Mouse (Mus musculus): ENCODE results near the gene Efcab12. TPM values are rescaled to one million over a fixed set of nuclear protein-coding genes. Genes with fewer than 3 reads are reported as not detected.

The Efcab12 gene
- polyA plus RNA-seq, 1 experiment from 2014 or later: 0.06 TPM

DNA sequence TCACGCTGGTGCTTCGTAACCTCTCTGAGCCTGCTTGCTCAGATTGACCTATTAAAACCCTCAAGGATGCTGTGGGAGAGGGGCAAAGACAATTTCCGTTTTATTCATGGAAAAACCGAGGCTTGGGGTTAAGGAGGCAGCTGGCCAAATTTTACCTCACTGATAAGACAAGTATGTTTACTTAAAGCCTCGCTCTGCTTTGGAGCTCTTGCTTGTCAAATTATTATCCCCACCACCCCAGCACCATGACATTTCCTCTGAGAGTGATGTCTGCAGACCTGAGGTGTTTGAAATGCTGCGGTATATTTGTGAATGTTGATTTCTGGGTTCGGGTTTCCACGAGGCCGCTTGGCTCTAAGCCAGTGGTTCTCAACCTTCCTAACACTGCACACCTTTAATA is 61.8 kb downstream of the Efcab12 start:
- H3K36me3 ChIP-seq (replicated peaks): no peaks in the 10 kb centered on the region; the same call in 1 of the 2 replicates
- H3K27ac ChIP-seq (replicated peaks): no peak overlapping the region
- WGBS (ENCODE audit: insufficient replicate concordance): 48% methylated on average over 9 of the region's 9 CpGs
- H3K9ac ChIP-seq: no peak overlapping the region
- no peak for ATAC-seq (ENCODE audit: insufficient read depth)
- H3K27me3 ChIP-seq: no peaks in the 10 kb centered on the region
- peak overlapping the region; percentile 83; the same call in 1 of the 2 replicates for H3K4me2 ChIP-seq
- no peak overlapping the region for H3K4me3 ChIP-seq (replicated peaks)
- peaks cover 28% of the 10 kb centered on the region for H3K4me1 ChIP-seq (replicated peaks)
- H3K9me3 ChIP-seq (replicated peaks): no peaks in the 10 kb centered on the region

DNA sequence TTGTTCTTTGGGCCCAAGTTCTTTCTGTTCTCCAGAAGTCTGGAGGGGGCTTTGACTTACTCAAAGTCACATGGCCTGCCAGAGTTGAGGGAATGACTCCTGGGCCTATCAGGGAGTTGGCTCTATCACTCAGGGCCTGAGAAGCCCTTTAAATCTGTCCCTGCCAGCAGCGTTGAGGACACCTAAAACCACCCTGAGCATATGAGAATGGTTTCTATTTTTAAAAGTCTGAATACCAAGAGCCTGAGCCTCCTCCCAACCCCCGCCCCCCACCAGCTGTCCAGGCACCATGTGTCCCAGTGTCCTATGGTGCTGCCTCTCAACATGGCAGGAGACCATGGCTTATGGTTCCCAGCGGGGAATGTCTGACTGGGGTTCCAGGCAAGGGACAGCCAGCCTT is 62.4 kb downstream of the Efcab12 start:
- Histone ChIP-seq H3K36me3 (replicated peaks) (no peaks in the 10 kb centered on the region; the same call in 1 of the 2 replicates), H3K27ac (replicated peaks) (no peak overlapping the region), H3K9ac (no peak overlapping the region), H3K9me3 (replicated peaks) (no peaks in the 10 kb centered on the region), H3K4me3 (replicated peaks) (no peak overlapping the region), H3K4me2 (peak overlapping the region; percentile 83; the same call in 1 of the 2 replicates), H3K4me1 (replicated peaks) (peaks cover 28% of the 10 kb centered on the region), H3K27me3 (no peaks in the 10 kb centered on the region)
- no peak for ATAC-seq (ENCODE audit: insufficient read depth)
- WGBS (ENCODE audit: insufficient replicate concordance): 49% methylated on average over 3 of the region's 3 CpGs

DNA sequence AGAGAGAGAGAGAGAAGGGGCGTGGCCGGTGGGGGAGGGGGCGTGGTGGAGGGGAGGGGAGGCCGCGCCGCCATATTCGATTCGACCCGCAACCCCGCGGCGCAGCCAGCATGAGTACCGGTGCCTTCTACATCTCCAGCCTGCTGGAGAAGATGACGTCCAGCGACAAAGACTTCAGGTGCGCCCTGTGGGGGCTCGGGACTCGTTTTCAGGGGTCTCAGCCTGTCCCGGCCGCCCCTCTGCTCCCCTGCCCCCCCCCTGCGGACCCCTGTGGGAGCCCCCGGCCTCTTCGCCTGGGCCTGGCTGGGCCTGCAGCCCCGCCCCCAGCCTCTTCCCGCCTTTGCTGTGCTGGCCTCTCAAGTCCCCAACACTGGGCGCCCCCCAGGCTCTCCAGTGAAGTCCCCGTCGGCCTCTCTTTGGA is 63.7 kb downstream of the Efcab12 start, which contains the start of gene Cand2:
Gene Cand2 (plus strand): TSS at position 38 of the 421 bp plus-strand sequence.
- peak; percentile 57 for ATAC-seq (ENCODE audit: insufficient read depth)
- H3K27ac ChIP-seq (replicated peaks): no peak within 1 kb of the TSS; the same call in 1 of the 2 replicates

DNA sequence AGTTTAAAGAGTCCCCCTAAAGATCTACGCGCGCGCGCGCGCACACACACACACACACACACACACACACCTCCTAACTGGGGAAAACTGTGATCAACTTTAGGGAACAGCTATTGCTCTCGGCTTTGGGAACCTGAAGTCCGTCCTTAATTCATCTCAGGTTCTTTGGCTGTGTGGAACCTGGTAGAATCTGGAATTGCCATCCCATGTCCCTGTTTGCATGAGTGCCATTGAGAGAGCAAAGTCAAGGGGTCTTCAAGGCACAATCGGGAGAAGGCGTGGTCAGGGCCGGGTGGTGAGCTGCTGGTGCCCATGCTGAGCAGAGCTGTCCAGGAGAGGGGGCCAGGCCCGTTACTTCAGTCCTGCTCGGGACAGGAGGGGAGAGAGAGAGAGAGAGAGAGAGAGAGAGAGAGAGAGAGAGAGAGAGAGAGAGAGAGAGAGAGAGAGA is 64.2 kb downstream of the Efcab12 start:
- Histone ChIP-seq H3K4me2 (peak overlapping the region; percentile 83), H3K4me3 (replicated peaks) (peak overlapping the region; percentile 65), H3K27ac (replicated peaks) (no peak overlapping the region; the same call in 1 of the 2 replicates), H3K36me3 (replicated peaks) (no peaks in the 10 kb centered on the region), H3K9me3 (replicated peaks) (no peaks in the 10 kb centered on the region), H3K4me1 (replicated peaks) (peaks cover 28% of the 10 kb centered on the region), H3K27me3 (no peaks in the 10 kb centered on the region), H3K9ac (no peak overlapping the region)
- ATAC-seq (ENCODE audit: insufficient read depth): no peak
- 1% methylated on average over 14 of the region's 14 CpGs for WGBS (ENCODE audit: insufficient replicate concordance)

More for the DNA sequence above, 63.7 kb downstream of the Efcab12 start, which contains the start of gene Cand2:
- Histone ChIP-seq H3K36me3 (replicated peaks) (no peaks in the 10 kb centered on the region), H3K27me3 (no peaks in the 10 kb centered on the region), H3K4me3 (replicated peaks) (peak within 1 kb of the TSS; percentile 65), H3K9me3 (replicated peaks) (no peaks in the 10 kb centered on the region), H3K9ac (peak within 1 kb of the TSS; percentile 56), H3K4me1 (replicated peaks) (peaks cover 28% of the 10 kb centered on the region), H3K4me2 (peak within 1 kb of the TSS; percentile 83)
- WGBS (ENCODE audit: insufficient replicate concordance): 1% methylated on average over 22 of the region's 28 CpGs

DNA sequence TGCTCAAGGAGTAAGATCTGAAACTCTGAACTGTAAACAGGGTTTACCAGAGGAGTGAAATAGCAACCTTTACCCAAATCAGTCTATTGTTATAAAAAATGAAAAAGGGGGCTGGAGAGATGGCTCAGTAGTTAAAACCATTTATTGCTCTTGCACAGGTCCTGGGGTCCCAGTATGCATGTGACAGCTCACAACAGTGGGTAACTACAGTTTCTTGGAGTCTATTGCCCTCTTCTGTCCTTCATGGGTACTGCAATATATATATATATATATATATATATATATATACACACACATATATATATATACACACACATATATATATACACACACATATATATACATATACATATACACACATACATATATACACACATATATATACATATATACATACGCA is 65.6 kb downstream of the Efcab12 start:
- H3K9ac ChIP-seq: no peak overlapping the region
- no peaks in the 10 kb centered on the region for H3K36me3 ChIP-seq (replicated peaks)
- H3K27ac ChIP-seq (replicated peaks): no peak overlapping the region
- H3K9me3 ChIP-seq (replicated peaks): no peaks in the 10 kb centered on the region
- no peak for ATAC-seq (ENCODE audit: insufficient read depth)
- H3K4me1 ChIP-seq (replicated peaks): peaks cover 38% of the 10 kb centered on the region
- WGBS (ENCODE audit: insufficient replicate concordance): 40% methylated on average over 1 of the region's 1 CpGs
- H3K4me3 ChIP-seq (replicated peaks): no peak overlapping the region
- H3K27me3 ChIP-seq: no peaks in the 10 kb centered on the region
- H3K4me2 ChIP-seq: no peak overlapping the region

DNA sequence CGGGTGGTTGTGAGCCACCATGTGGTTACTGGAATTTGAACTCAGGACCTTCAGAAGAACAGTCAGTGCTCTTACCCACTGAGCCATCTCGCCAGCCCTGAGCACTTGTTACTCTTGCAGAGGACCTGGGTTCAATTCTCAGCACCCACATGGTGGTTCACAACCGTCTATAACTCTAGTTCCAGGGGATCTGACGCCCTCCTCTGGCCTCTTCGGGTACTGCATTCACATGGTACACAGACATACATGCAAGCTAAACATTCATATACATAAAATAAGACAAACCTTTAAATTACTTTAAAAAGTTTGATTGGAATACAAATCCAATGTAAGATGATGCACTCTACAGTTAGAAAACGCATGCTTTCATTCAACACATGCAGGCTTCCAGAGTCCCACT is 66.0 kb downstream of the Efcab12 start:
- Histone ChIP-seq H3K4me2 (no peak overlapping the region), H3K9ac (no peak overlapping the region), H3K27ac (replicated peaks) (no peak overlapping the region), H3K27me3 (no peaks in the 10 kb centered on the region), H3K9me3 (replicated peaks) (no peaks in the 10 kb centered on the region), H3K36me3 (replicated peaks) (no peaks in the 10 kb centered on the region), H3K4me1 (replicated peaks) (peaks cover 42% of the 10 kb centered on the region), H3K4me3 (replicated peaks) (no peak overlapping the region)
- ATAC-seq (ENCODE audit: insufficient read depth): no peak
- 64% methylated on average over 6 of the region's 6 CpGs for WGBS (ENCODE audit: insufficient replicate concordance)

DNA sequence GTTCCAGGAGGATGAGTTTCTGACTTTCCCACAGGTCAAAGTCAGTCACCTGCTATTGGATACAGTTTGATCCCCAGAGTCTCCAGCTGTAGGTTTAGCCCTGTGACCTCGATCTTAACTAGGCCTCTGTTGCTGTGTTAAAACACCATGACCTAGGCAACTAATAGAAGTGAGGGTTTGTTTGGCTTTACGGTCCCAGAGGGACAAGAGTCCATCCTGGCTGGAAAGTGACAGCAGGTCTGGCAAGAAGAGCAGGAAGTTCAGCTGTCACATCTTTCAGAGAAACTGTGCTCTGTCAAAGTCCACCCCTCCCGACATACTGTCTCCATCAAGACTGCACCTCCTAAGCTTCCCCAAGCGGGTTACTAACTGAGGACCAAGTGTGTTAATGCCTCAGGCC is 67.4 kb downstream of the Efcab12 start:
- 55% methylated on average over 4 of the region's 4 CpGs for WGBS (ENCODE audit: insufficient replicate concordance)
- Histone ChIP-seq H3K4me2 (no peak overlapping the region), H3K4me1 (replicated peaks) (peaks cover 41% of the 10 kb centered on the region), H3K36me3 (replicated peaks) (no peaks in the 10 kb centered on the region), H3K27ac (replicated peaks) (peak overlapping the region; percentile 10; the same call in 1 of the 2 replicates), H3K9me3 (replicated peaks) (no peaks in the 10 kb centered on the region), H3K27me3 (no peaks in the 10 kb centered on the region), H3K4me3 (replicated peaks) (no peak overlapping the region), H3K9ac (no peak overlapping the region)
- ATAC-seq (ENCODE audit: insufficient read depth): peak; percentile 25; the same call in 1 of the 2 replicates

DNA sequence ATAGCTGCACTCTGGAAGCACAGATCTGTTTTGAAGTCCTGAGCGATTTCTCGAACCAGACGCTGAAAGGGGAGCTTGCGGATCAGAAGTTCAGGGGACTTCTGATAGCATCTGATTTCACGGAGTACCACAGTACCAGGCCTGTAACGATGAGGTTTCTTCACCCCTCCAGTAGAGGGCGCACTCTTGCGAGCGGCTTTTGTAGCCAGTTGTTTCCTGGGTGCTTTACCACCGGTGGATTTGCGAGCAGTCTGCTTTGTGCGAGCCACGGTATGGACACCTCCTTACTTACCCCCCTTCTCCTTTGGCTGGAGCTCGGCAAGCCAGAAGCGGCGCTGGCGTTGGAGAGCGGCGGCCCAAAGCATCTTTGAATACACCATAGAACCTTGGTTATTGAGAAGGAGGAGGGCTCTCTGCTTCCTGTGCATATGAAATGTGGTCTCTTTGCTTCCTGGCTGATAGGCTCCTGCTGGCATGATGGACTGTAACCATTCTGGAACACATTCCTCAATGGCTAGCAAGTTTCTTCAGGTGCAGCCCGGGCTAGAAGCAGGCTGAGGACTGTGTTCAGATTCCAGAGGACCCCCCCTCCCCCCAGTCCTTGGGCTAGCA is 68.0 kb downstream of the Efcab12 start:
- H3K36me3 ChIP-seq (replicated peaks): no peaks in the 10 kb centered on the region
- no peak overlapping the region for H3K4me2 ChIP-seq
- H3K27me3 ChIP-seq: no peaks in the 10 kb centered on the region
- 0 out of 2 replicates have a peak overlapping the region, but pooled peaks have one; percentile 14 for H3K27ac ChIP-seq (replicated peaks)
- peaks cover 34% of the 10 kb centered on the region for H3K4me1 ChIP-seq (replicated peaks)
- no peak overlapping the region for H3K4me3 ChIP-seq (replicated peaks)
- no peaks in the 10 kb centered on the region for H3K9me3 ChIP-seq (replicated peaks)
- H3K9ac ChIP-seq: no peak overlapping the region
- ATAC-seq (ENCODE audit: insufficient read depth): no peak
- 61% methylated on average over 20 of the region's 20 CpGs for WGBS (ENCODE audit: insufficient replicate concordance)

DNA sequence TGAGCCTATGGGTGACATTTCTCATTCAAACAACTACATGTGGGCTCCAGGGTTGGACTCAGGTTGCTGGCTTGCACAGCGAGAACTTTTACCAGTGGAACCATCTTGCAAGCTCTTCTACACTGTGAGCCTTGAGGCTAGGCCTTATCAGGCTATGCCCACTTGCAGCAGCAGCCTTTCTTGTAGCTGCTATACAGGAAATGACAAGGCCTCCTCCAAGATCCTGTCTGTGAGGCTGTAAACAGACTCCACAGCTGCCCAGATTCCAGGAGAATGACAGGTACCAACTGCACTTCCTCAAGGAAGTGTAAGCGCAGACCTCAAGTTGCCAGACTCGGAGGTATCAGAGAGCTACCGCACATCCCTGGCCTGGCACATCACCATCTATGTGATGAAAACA is 70.0 kb downstream of the Efcab12 start:
- H3K4me2 ChIP-seq: no peak overlapping the region
- H3K27me3 ChIP-seq: no peaks in the 10 kb centered on the region
- no peak overlapping the region for H3K27ac ChIP-seq (replicated peaks)
- no peak overlapping the region for H3K4me3 ChIP-seq (replicated peaks)
- peak; percentile 20; the same call in 1 of the 2 replicates for ATAC-seq (ENCODE audit: insufficient read depth)
- no peak overlapping the region for H3K9ac ChIP-seq
- H3K9me3 ChIP-seq (replicated peaks): no peaks in the 10 kb centered on the region
- peaks cover 32% of the 10 kb centered on the region for H3K4me1 ChIP-seq (replicated peaks)
- WGBS (ENCODE audit: insufficient replicate concordance): 23% methylated on average over 4 of the region's 4 CpGs
- no peaks in the 10 kb centered on the region for H3K36me3 ChIP-seq (replicated peaks)

DNA sequence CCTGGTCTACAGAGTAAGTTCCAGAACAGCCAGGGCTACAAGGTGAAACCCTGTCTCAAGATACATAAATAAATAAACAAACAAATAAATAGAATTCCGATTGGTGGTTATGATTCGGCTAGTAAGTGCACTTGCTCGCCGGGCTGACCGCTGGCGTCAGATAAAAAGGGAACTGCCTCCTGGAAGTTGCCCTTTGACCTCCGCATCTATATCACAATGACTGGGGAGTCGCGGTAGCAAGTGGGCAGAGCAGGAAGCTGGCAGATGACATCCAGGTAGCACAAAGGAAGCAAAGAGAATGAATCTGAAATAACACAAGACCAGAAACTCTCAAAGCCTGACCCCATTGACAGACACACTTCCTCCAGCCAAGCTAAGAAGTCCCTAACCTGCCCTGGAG is 70.9 kb downstream of the Efcab12 start:
- H3K9me3 ChIP-seq (replicated peaks): no peaks in the 10 kb centered on the region
- H3K27ac ChIP-seq (replicated peaks): no peak overlapping the region
- no peak overlapping the region for H3K4me3 ChIP-seq (replicated peaks)
- H3K4me1 ChIP-seq (replicated peaks): peaks cover 40% of the 10 kb centered on the region
- H3K4me2 ChIP-seq: no peak overlapping the region
- no peak overlapping the region for H3K9ac ChIP-seq
- no peaks in the 10 kb centered on the region for H3K36me3 ChIP-seq (replicated peaks)
- ATAC-seq (ENCODE audit: insufficient read depth): no peak
- no peaks in the 10 kb centered on the region for H3K27me3 ChIP-seq
- 26% methylated on average over 9 of the region's 9 CpGs for WGBS (ENCODE audit: insufficient replicate concordance)

DNA sequence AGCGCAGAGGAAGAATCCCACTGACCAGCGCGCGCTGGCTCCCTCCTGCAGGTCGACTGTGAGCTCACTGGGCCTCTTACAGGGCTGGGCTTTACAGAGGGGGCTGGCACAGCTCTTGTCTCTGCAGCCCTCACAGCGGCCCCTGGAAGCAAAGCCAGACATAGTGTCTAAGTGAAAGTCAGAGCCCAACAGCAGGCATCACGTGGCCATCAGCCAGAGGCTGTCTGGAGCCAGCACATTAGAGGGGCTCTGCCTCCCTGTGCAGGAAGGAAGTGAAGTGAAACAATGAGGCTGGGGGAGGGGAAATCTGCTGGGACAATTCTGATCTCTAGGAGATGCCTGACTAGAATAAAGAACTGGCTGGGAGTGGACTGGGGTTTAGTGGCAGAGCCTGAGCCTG is 74.0 kb downstream of the Efcab12 start:
- ATAC-seq (ENCODE audit: insufficient read depth): peak; percentile 13; the same call in 1 of the 2 replicates
- Histone ChIP-seq H3K27ac (replicated peaks) (peak overlapping the region; percentile 70), H3K9ac (peak overlapping the region; percentile 27; the same call in 1 of the 2 replicates), H3K36me3 (replicated peaks) (no peaks in the 10 kb centered on the region), H3K27me3 (no peaks in the 10 kb centered on the region), H3K9me3 (replicated peaks) (no peaks in the 10 kb centered on the region), H3K4me1 (replicated peaks) (peaks cover 71% of the 10 kb centered on the region), H3K4me2 (peak overlapping the region; percentile 48), H3K4me3 (replicated peaks) (no peak overlapping the region)
- WGBS (ENCODE audit: insufficient replicate concordance): 10% methylated on average over 7 of the region's 7 CpGs

All from liver, embryonic 15.5 days (tissue).